Mouse (Mus musculus): ENCODE results near the gene Magi2.

DNA sequence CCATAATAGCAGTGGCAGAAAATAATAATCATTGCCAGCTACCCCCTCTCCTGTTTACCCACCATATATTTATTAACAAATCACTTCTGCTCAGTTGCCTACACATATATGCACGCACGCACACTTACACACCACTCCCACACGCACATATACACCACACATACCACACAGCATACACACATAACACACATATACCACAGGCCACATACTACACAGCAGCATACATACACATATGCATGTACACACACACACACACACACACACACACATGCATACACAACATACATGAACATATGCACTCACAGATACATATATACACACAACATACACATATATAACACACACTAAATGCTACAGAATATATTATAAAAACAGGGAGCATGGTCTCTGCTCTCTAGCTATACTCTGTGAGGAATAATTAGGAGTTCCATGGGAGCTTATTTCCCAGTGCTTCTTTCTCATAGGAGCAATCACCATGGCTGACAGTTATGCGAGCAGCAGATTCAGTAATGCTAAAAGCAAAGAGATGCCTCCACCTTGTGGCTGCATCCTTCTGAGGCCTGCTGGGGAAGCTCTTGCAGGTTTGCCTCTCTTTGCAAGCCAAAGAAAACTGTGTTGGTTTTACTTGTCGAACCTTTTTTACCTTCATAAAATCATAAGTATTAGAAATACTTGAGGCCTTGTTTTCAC lies 1410.6 kb downstream of the Magi2 start:
- TF ChIP-seq EP300 (IDR thresholded peaks at IDR 0.05; ENCODE audit: low read depth) (no peak), CTCF (IDR thresholded peaks at IDR 0.05; ENCODE audit: low read depth) (no peak; the same call in 1 of the 2 replicates)
